In genomic region chrX:170672594-170673092, GRCm38 (mm10) we compare ENCODE assay signal across 8 mouse cellular contexts. TPM values are rescaled to one million over a fixed set of nuclear protein-coding genes. Genes with fewer than 3 reads are reported as not detected.
DNase-seq lines count a peak whose midpoint lies in the region; ATAC-seq and TF ChIP-seq lines count a peak whose summit lies in the region.

Gene Asmt (plus strand): TSS chrX:170672644.

- no peak for TF ChIP-seq CTCF in midbrain, postnatal 0 days (IDR thresholded peaks at IDR 0.05)

- H3K4me1 ChIP-seq in kidney, embryonic 14.5 days (ENCODE audit: control insufficient read depth, insufficient read depth, low read length): no peaks in the 10 kb centered on the region
- H3K4me1 ChIP-seq in hindbrain, embryonic 15.5 days (replicated peaks): no peaks in the 10 kb centered on the region
- H3K4me1 ChIP-seq in midbrain, postnatal 0 days (ENCODE audit: insufficient read depth, low read length): no peaks in the 10 kb centered on the region

- H3K4me2 ChIP-seq in kidney, embryonic 14.5 days (replicated peaks; ENCODE audit: low read depth, low read length): no peak within 1 kb of the TSS
- no peak within 1 kb of the TSS for H3K4me2 ChIP-seq in hindbrain, embryonic 15.5 days
- no peak within 1 kb of the TSS for H3K4me2 ChIP-seq in midbrain, postnatal 0 days (ENCODE audit: low read depth, low read length, poor library complexity, severe bottlenecking)

- no peak within 1 kb of the TSS for H3K9ac ChIP-seq in kidney, embryonic 14.5 days (ENCODE audit: low read depth, low read length)
- H3K9ac ChIP-seq in hindbrain, embryonic 15.5 days: no peak within 1 kb of the TSS
- H3K9ac ChIP-seq in midbrain, postnatal 0 days (replicated peaks; ENCODE audit: low read length, poor library complexity, severe bottlenecking): no peak within 1 kb of the TSS

- 91% methylated on average over 13 of the region's 16 CpGs for WGBS in kidney, embryonic 14.5 days
- WGBS in hindbrain, embryonic 15.5 days: 95% methylated on average over 14 of the region's 16 CpGs
- WGBS in midbrain, postnatal 0 days: 96% methylated on average over 14 of the region's 16 CpGs

- peaks cover 49% of the 10 kb centered on the region for H3K9me3 ChIP-seq in kidney, embryonic 14.5 days (ENCODE audit: control insufficient read depth, low read length)
- peaks cover 15% of the 10 kb centered on the region for H3K9me3 ChIP-seq in hindbrain, embryonic 15.5 days
- peaks cover 22% of the 10 kb centered on the region for H3K9me3 ChIP-seq in midbrain, postnatal 0 days (ENCODE audit: low read length)

- no peaks in the 10 kb centered on the region for H3K27me3 ChIP-seq in kidney, embryonic 14.5 days (ENCODE audit: control insufficient read depth, insufficient read depth, low read length)
- H3K27me3 ChIP-seq in hindbrain, embryonic 15.5 days: no peaks in the 10 kb centered on the region
- H3K27me3 ChIP-seq in midbrain, postnatal 0 days (ENCODE audit: insufficient read depth, low read length): no peaks in the 10 kb centered on the region

- no peak for DNase-seq in kidney, adult 11 months
- peak; percentile 19 for DNase-seq in R1 (ENCODE audit: low read depth, low spot score)
- DNase-seq in midbrain, postnatal 0 days (ENCODE audit: low spot score): peak; percentile 9
- DNase-seq in cerebellum, postnatal 36 days: no peak
- no peak for DNase-seq in heart, postnatal 4 days
- no peak for DNase-seq in cerebellum, adult 9-10 months

- peak; percentile 67 for ATAC-seq in kidney, embryonic 14.5 days (ENCODE audit: low FRiP score, low TSS enrichment)
- peak; percentile 81 for ATAC-seq in hindbrain, embryonic 15.5 days (ENCODE audit: low FRiP score, low read depth)
- ATAC-seq in midbrain, postnatal 0 days (ENCODE audit: low FRiP score): peak; percentile 51

- no peak within 1 kb of the TSS for H3K27ac ChIP-seq in kidney, embryonic 14.5 days (ENCODE audit: low read depth, low read length)
- no peak within 1 kb of the TSS for H3K27ac ChIP-seq in hindbrain, embryonic 15.5 days (replicated peaks)
- no peak within 1 kb of the TSS for H3K27ac ChIP-seq in midbrain, postnatal 0 days (ENCODE audit: low read depth, low read length)

- no peak within 1 kb of the TSS for H3K4me3 ChIP-seq in kidney, embryonic 14.5 days (ENCODE audit: low read length)
- no peak within 1 kb of the TSS for H3K4me3 ChIP-seq in hindbrain, embryonic 15.5 days
- 0 out of 2 replicates have a peak within 1 kb of the TSS, but pooled peaks have one; percentile 1 for H3K4me3 ChIP-seq in midbrain, postnatal 0 days (ENCODE audit: low read depth, low read length)

- no peaks in the 10 kb centered on the region for H3K36me3 ChIP-seq in kidney, embryonic 14.5 days (ENCODE audit: control insufficient read depth, insufficient read depth, low read length)
- H3K36me3 ChIP-seq in hindbrain, embryonic 15.5 days: peaks cover 13% of the 10 kb centered on the region; the same call in 1 of the 2 replicates
- peaks cover 7% of the 10 kb centered on the region; the same call in 1 of the 2 replicates for H3K36me3 ChIP-seq in midbrain, postnatal 0 days (ENCODE audit: insufficient read depth, low read length)

RNA-seq across cellular contexts. Expression of gene Asmt, which starts in this region (rescaled TPM):
- not detected in 2 replicates for polyA plus RNA-seq in kidney, embryonic 14.5 days (2014; fragmentation: Nextera tagmentation; extraction: Ambion mirVana)
- not detected in 2 replicates for polyA plus RNA-seq in hindbrain, embryonic 15.5 days (2015; fragmentation: Nextera tagmentation; extraction: Ambion mirVana)
- not detected in 2 replicates for total RNA-seq in midbrain, postnatal 0 days (2014; rRNA removed)
- polyA plus RNA-seq in midbrain, postnatal 0 days (2015; fragmentation: Nextera tagmentation; extraction: Ambion mirVana): not detected in 2 replicates
- not detected for total RNA-seq in heart, postnatal 4 days (2021)

Comparison
In these comparisons a context has a peak if more than half of its experiments do, and no peak if none do; other contexts are left out.
1. Peak in ATAC-seq in kidney, embryonic 14.5 days; RNA of the gene not detected or under 1 TPM.
2. Peak in ATAC-seq in hindbrain, embryonic 15.5 days; RNA of the gene not detected or under 1 TPM.
3. Peak in DNase-seq, ATAC-seq and H3K4me3 ChIP-seq in midbrain, postnatal 0 days; RNA of the gene not detected or under 1 TPM.